Mouse (Mus musculus) MN1 (cell line): ENCODE data around the gene Ifi44.

Source experiments
- DNase-seq: peaks from one replicate; pipeline ENCODE4 v3.0.0-alpha.2; 2016; ENCODE audit warnings: low spot score

Gene Ifi44

DNA sequence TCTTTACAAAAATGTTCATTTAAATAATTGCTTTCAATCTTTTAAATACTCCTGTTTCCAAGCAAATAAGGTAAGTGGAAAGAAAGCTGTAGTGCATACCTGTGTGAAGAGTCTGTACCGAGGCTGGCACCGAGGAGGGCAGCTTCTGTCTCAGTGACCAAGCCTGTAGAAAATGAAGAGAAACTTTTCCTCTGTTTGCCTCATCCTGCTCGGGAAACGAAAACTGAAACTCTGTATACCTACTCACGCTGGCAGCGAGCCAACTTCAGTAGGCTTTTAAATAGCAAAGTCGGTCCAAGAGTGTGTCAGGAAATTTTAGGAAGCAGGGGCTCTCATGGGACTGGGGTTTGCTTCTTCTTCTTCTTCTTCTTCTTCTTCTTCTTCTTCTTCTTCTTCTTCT, at the start of gene Ifi44:
Gene Ifi44 (minus strand): TSS at position 224 of the 400 bp plus-strand sequence.
- no peak for DNase-seq

DNA sequence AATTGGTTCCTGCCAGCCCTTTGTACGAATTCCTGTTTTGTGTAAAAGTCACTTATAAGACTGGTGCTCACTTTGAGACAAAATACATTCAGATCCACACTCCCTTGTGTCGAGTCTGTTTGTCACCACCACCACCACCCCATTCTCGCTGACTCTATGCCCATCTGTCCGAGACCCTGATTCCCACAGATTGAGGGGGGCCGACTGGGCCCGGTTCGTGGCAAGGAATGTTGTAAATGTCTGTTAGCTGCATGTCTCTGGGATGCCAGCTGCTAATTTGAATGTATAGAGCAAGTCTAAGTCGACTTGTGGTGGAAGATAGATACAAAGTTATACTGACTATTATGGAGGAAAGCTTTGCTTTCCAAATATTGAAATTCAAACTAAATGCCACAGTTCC, 38.9 kb upstream of the Ifi44 start:
- DNase-seq = no peak

DNA sequence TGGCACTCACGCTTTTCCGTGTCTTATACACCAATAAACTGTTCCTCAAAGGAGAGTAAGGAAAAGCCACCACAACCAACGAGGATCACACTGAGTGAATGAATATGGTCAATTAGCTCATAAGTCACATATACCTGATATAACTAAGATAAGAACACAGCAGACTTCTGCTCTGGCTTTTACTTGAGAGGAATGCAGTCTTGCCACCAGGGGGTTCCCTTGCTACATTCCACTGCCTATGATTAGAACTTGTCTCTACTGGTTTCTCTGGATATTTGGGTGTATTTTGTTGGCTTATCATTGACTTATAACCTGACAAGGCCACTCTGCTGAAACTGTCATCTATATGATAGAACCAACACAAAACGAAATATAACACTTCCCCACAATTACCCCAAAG, 25.3 kb upstream of the Ifi44 start:
- peak; percentile 10 for DNase-seq

DNA sequence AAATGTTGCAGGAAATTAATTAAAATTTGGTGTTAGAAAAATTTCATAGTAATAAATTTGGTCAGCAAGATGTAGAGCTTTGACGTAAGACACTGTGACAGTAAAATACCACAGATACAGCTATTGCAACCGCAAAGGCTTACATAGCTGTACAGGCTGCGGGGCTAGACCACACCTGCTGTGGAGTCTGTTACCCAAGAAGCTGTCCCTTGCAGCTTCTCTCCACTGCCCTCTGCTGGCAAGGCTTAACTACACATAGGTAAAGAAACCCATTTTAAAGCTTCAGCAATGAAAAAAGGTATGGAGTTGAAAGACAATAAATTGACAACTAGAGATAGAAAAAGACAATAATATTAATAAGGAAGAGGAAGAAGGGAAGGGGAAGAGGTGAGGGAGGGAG, 21.3 kb upstream of the Ifi44 start:
- peak; percentile 33 for DNase-seq

DNA sequence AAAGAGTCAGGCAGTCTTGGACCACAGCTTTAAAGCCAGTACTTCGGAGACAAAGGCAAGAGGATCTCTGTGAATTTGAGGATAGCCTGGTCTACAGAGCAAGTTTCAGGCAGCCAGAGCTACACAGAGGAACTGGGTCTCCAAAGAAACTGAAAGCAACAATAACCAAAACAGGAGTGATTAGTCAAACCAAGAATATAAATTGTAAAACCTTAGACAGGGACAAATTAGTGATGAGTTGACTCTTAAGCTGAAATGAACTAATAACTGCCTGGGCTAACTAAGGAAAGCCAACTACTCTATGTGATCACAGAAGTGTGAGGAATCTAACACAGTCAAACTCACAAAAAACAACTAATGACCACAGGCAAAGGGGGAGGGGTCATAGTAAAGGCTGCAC, 1.2 kb downstream of the Ifi44 start:
- DNase-seq = no peak

DNA sequence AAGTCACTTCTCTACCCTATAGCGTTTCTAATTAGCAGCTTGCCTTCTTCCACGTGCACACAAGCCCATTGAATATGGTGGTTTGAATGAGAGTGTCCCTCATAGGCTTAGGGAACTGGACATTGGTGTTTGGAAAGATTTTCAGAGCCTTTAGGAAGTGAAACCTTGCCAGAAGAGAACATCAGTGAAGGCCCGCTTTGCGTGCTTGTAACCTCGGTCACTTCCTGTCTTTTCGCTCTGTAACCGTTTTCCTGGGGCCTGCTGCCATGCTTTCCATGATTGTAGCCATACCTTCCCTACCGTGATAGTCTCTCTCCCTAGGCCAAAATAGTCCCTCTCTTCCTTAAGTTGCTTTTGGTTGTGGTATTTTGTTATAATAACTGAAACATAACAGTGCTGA, 3.7 kb downstream of the Ifi44 start:
- no peak for DNase-seq

DNA sequence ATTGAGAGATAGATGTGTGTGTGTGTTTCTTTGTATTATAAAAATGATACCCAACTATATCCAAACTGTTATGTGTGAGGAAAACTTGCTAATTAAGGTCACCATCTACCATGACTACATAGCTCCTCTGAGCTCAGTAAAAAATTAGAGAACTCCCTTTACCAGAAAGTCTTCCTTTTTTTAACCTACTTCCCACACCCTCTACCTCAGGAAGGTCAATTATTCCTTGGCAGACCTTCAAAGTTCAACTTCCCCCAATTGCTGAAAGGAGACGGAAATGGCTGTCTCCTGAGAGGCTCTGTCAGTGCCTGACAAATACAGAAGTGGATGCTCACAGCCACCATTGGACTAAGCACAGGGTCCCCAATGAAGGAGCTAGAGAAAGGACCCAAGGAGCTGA, 7.5 kb downstream of the Ifi44 start:
- DNase-seq = no peak

DNA sequence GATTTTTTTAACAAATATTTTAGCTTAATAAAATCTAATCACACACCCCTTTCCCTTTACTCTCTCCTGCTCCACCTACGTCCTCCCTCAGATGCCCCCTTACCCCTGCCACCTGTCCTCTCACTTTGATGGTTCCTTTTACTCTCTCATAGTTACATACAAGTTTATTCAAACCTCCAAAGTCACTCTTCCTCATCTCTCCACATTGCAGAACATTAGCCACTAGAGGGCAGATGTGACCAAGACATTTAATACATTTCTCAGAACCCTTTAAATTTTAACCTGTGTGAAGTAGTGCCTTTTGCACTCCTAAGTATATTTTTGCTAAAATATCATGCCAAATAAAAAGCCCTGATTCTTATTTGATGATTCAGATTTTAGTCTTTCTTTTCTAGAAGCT, 33.5 kb downstream of the Ifi44 start:
- DNase-seq = peak; percentile 59

DNA sequence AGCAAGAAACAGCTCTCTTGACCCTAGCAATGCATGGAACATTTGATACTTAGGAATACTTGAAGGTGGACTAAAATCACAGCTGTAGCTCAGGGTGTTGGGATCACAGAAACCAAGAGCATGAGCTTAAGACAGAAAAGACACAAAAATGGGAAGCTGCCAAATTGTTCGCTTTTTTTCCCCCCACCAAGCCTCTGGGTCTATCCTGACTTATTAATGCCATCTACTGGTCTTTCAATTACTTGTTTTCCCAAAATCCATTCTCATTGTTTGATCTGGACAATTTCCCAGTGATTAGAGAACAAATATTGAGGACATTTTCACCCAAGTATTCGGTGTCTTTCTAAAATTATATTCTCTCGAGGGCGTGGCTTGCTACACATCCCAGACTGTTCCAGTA, 42.4 kb downstream of the Ifi44 start:
- no peak for DNase-seq
